Mouse (Mus musculus) spleen, adult 12 weeks (tissue): ENCODE results near the gene Pold1.

Experiments used
- DNase-seq: peaks from one replicate; pipeline ENCODE4 v3.0.0; 2022; ENCODE audit warnings: low spot score

The Pold1 gene

DNA sequence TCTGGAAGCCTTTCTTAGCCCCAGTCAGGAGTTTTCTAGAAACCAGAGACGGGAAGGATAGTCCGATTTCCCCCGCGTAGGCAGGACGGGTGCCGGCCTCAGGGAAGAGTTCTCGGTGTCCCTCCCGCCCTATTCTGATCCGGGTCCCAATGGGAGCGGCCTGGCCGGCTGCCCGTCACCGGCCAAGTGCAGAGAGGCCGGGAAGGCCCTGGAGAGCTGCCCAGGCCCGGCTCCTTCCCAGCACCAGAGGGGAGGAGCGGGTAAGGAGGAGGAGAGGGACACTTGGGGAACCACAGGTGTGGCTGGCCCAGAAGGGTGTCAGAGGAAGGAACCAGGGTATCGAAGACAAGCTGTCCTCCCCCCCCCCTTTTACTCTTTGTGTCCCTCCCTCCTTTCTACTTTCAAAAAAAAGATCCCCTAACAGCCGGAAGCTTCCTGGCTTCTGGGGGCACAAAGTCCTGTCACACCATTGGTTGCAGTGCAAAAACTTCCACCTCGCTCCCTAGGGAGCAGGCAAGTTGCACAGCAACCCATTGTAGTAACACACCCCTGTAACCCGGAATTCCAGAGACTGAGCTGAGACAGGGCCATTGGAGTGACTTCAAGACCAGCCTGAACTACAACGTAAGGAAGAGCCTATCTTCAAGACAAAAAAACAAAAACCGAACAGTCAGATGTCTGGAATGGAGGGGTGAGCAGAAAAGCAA is 23.4 kb downstream of the Pold1 start:
- no peak for DNase-seq

DNA sequence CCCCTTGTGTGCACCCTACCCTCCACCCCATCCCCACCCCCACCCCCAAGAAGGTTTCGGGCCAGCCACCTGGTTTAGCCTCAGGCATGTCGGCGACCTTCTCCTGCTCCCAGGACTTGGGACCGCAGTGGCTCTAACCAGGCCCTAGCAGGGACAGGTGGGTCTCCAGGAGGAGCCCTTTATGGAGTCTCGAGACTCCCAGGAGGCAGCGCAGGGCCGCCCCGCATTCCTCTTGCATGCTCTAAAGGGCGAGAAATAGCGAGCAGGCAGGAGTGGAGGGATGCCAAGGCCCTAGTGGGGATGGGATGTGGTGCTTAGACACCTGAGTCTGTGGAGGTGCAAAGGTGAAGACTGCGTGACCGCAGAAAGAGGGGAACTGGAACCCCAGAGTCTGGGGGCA is 24.1 kb downstream of the Pold1 start, which contains the start of gene Mybpc2:
Gene Mybpc2 (minus strand): TSS at position 155 of the 400 bp plus-strand sequence.
- no peak for DNase-seq

DNA sequence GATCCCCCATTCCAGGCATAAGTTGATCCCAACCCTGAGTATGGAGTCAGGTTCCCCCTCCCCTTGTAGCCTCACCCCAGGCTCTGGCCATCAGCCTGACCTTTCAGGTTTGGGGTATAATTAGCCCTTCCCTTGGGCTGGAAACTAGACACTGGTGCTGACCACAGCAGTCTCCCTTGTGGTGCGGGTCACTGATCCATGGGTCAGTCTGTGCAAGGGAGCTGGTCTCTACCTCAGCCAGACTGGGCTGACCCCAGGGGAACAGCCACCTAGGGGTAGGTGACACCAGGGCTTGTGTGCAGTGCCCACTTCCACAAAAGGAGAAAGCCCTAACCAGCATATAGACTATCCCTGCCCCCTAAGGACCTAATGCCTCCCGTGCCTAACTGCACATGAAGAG is 25.6 kb downstream of the Pold1 start:
- no peak for DNase-seq

DNA sequence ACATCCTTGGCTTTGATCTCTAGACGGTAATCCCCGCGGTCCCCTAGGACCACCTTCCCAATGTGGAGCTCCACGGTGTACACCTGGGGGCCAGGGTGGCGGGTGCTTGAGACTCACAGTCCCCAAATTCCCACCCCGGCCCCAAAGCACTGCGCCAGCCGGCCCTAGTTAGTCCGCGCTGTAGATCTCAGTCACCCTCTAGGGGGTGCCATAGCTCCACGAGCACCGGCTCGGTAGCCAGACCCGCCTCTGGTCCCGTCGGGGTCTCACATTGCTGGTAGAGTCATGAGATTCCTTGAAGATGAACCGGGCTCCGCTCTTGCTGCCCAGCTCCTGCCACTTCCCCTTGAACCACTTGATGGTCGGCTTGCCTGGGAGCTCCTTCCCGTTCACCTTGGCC is 26.9 kb downstream of the Pold1 start:
- no peak for DNase-seq

DNA sequence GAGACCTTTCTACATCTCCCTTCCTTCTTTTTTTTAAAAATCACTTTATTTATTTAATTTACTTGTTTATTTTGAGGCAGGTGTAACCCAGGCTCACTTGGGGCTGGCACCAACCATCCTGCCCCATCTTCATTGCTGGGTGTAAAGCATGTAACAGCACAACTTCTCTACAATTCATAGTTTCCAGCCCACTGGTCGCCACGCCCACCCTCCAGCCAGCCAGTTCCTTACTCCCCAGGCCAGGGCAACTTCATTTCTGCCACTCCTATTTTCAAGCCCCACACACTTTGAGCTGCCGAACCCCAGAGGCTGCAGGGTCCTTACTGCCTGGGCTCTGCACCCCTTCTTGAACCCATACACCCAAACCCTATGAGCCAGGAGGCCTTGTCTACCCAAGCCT is 27.7 kb downstream of the Pold1 start:
- DNase-seq = no peak

DNA sequence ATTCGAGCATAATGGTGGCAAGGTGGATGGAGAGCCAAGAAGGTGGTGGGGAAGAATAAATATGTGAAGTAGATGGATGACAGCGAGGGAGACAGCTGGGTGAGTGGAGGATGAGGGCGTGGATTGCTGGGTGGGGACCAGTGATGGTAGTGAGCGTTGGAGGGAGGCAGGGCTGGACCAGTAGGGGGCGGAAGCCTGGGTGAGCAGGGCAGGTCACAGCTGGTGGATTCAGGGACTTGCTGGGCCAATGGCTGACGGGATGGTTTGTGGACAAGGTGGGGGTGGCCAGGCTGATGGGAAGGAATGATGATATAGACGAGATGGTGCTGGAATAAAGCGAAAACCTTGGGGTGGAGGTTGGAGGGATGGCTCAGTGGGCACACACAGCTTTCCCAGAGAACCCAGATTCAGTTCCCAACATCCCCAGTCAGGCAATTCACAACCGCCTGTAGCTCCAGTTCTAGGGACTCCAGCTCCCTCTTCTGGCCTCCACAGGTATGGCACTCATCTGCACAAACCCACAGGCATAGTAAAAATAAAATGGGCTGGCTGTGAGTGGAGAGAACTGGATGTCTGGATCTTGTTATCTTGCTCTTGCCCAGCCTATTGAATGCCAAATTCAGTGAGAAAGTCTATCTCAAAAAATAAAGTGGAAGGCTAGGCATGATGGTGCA is 29.3 kb downstream of the Pold1 start:
- DNase-seq = no peak

DNA sequence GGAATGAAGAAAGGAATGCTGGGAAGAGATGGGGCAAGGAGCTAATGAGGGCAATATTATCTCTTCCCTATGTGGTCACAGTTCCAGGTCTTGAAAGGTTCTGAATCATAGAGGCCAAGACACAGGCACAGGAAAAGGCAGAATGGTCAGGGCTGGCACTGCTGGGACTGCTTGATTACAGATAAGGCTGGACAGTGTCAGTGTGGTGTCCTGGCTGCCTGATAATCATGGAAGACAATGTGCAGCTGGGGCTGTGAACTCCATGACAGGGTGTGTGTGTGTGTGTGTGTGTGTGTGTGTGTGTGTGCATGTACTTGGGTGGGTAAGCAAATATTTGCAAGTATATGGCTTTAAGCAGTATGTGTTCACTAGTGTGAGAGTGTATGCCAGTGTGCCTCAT is 41.2 kb downstream of the Pold1 start:
- no peak for DNase-seq

DNA sequence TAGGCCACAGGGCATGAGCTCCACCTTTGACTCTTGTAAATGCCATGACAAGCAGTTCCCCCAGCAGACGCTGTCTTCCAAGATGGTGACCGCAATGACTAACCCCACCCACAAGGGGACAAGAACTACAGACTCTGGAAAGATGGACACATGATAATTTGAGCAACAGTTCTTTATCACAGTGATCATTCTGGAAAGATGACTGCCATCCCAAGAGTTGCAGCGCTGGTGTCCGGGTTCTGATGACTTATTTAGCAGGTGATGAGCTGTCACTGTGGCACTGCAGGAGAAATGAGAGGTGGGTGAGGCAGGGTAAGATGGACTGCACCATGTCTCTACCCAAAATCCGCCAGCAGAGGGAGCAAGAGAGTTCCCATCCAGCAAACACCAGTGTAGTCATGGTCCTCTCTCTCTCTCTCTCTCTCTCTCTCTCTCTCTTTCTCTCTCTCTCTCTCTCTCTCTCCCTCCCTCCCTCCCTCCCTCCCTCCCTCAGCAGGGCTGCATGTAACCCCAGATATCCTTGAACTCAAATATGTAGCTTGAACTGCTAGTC is 47.0 kb downstream of the Pold1 start:
- DNase-seq = peak; percentile 60

DNA sequence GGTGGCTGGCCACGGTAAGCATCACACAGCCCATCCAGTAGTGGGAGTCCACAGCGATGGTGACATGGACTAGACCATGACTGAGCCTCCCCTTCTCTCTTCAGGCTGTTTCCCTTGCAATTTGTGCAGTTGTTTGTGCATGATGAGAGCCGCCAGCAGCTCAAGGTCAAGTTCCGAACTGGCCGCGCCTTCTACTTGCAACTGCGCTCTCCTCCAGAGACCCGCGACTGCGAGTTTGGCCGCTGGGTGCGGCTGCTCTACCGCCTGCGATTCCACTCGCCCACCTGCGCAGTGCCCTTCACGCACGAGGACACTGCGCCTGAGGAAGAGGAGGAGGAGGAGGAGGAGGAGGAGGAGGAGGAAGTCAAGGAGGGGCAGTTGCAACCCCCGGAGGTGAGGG is 48.6 kb downstream of the Pold1 start:
- DNase-seq = no peak

DNA sequence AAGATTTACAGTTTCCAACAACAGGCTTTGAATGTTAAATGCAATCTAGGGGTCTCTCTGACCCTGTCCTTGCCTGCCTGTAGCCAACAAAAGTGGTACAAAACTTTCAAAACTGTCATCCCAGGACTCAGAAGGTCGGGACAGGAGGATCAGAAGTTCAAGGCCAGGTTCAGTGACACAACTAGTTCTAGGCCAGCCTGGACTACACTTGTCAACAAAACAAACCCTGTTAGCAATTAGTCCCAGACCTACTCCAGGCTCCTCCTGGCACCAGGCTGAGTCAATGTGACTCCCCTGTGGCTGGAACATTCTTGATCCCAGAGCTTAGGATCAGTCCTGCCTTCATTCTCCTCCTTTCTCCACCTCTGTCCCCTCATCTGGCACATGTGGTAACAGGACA is 49.7 kb downstream of the Pold1 start:
- DNase-seq = no peak

DNA sequence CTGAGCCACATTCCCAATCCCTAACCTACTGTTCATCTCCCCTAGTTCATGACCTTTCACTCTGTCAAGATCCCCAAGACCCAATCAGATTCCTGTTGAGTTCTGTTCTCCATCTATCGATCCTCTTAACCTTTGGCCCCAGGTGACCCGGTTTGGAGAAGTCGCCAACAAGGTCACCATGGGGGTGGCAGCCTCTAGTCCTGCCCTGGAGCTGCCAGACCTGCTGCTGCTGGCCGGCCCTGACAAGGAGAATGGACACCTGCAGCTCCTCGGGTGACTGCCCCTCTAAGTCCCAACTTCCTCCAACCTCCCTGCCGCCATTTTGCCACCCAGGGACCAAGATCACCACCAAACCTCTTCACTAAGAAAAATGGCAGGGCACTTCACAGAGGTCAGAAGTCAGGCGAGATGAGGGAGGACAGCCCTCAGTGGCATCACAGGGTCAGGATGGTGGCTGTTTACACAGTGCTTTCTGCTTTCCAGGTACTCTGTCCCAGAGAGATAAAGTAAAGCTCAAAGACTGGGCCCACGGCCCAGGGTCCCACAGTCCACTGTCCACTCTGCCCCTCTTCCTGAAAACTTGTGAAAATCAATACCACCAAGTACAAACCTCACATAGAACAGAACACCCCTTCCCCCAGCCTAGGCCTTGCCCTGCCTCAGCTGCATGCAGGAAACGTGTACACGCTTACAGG is 51.1 kb downstream of the Pold1 start:
- DNase-seq = no peak

DNA sequence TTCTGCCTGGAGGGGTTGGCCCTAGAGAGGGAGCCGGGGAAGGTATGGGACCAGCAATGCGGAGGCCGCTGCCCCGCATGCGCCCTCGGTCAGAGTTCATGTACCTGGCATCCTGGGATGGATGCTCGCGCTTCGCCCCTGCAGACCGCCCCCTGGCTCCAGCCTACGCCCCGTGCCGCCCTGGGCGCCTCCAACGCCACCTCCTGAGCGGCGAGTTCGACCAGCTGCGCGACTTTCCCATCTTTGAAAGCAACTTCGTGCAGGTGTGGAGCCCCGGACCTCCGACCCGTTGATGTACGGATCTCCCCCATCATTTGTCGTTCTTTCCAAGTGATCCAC is 51.9 kb downstream of the Pold1 start:
- no peak for DNase-seq

DNA sequence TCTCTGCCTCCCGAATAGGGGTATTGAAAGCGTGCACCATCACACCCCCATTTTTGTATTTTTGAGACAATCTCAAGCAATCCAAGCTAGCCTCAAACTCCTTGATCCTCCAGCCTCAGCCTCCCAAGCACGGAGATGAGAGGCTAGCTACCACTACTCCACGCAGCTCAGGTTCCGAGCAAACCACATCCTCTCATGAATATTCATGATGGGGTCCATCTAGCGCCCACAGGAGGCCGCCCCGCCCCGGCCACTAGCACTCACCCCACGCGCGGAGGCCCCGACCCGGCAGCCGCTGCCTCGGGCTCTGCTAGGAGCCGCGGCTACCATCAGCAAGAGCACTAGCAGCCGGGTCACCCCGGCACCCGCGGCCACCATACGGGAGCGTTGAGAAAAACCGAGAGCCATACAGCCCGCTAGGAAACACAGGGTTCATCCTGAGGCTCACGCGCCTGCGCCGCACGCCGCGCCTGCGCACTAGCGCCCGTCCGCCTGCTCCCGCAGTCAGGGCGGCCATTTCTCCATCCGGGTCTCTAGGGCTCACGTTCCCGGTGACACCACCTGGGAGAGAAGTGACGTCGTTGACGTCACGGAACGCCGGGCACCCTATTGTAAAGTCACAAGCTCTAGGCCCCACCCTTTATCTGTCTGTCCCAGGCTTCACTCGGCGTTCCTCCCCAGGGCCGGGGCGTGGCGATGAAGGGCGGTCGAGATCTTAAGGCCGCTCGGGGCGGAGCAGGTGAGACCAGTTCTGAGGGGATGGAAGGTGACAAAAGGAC is 52.5 kb downstream of the Pold1 start, which contains the start of the genes Emc10 and Fam71e1:
Gene Emc10 (minus strand): TSS at position 538 of the 779 bp plus-strand sequence.
Gene Fam71e1 (plus strand): TSS at position 590 of the 779 bp plus-strand sequence.
- DNase-seq = peak; percentile 98

DNA sequence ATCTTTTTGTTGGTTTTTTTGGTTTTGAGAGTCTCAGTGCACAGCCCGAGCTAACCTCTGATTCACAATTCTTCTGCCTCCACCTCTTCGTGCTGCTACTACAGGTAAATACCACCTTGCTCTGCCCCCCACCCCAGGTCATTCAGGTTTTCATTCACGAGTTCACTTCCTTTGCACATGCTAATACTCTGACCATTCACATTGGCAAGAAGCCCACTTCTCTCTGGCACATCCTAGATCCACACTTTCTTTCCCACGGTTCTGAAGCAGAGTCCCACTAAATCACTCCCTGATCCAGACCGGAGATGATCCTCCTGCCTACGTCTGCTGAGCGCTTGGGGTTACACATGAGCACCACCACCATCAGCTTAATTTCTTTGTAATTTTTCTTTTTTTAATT is 53.6 kb downstream of the Pold1 start:
- no peak for DNase-seq

DNA sequence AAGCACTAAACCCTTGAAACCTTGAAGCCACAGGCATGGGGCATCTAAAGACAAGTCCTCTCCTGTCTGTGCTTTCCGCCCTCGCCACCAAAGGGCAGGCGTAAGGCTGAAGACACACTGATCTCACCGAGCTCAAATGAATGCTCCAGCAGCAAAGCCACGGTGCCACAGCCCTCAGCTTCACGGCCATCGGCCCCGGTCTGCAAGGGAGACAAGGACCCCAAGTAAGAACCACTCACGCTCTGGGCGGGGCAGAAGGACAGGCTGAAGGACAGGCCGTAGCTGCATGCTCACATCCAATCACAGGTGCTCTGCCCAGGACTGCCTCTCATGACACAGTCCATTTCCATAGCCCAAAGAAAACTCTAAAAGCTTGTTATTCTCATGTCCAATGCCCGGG is 54.0 kb downstream of the Pold1 start:
- no peak for DNase-seq

DNA sequence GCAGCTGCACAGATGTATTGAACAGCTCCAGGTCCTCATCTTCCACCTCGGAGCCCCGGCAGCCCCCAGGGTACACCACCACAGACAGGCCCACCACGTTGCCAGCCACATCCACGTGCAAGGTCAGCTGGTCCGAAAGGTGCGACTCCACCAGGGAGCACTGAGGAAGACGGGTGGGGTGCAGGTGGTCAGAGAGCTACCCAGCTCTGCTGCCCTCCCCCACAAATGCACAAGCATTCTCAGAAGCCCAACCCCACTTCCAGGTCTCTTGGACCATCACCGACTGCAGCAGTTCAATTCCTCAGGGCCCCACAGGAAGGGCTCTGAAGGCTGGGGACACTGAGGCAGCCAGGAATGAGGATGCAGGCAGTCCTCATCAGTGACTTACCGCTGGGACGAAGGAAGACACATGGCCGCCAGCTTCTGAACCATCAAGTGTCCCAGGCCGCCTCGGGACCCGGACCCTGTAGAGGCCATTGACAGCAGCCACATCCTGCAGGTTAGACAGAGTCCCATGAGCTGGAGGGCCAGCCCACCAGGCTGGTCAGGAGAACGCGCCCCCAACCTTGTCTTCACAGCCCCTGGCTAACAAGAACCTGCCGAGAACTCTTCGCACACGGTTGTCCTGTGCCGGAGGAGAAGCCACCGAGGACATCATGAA is 56.4 kb downstream of the Pold1 start:
- no peak for DNase-seq

DNA sequence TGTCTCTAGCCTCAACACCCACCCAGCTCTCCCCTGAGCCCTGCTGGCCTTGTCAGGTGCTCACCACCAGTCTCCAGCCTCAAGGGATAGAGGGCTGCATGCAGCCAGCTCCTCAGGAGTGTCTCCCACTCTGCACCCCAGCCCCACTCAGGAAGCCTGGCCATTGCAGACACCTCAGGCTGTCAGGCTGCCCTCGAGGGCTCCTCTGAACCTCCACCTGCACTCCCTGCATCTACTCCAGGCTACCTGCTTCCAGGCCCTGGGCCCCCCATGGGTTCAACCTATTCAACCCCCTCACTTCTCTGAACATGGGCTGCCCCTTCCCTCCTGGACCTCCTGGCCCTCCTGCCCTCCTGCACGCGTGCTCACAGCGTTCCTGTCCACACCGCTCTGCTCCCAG is 57.3 kb downstream of the Pold1 start:
- DNase-seq = no peak

DNA sequence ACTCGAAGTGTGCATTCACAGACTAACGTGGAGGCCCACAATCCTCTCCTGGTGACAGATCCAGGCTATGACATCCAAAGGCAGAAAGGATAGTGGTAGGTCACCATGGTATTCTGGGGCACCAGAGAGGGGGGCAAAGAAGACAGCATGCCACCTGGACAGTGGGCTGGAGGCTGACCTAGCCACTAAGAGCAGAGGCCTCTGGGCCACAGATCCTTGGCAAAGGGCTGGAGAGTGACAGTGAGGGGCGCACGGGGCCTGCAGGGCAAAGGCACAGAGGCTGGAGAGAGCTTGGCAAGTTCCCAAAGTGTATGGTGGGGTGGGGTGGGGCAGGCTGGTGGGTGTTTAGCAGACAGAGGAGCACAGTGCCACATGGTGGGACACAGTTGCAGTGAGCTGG is 58.4 kb downstream of the Pold1 start:
- DNase-seq = no peak

DNA sequence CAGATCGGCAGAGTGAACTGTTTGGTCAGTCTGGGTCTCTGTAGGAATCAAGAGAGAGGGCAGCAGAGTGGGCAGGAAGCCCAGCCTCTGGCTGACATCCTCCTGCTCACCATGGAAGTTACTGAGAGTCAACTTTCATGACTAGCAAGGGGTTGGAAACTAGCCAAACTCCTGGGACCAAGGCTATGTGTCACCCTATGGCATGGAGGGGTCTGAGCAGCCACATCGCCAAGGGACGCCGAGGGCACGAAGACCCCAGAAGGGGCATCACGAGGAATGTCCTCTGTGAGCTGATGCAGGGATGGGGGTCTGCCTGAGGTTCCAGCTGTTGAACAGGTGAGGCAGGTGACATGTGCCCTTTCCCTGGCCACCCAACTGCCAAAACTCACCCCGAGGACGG is 60.1 kb downstream of the Pold1 start:
- DNase-seq = no peak

DNA sequence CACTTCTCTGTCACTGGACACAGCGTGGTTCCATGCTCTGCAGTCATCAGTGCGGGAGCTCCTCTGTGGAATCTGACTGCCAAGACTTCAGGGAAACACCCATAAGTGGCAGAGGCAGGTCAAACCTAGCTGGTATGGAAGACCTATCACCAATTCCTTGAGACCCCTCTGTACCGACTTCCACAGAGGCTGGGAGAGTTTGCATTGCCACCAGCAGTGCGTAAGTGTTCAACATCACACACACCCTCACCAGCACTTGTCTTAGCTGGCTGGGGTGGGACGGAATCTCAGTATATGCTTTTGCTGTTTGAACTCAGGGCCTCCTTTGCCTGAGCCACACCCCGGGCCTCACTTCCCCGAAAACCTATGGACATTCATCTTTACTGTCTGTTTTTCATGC is 60.7 kb downstream of the Pold1 start:
- no peak for DNase-seq

DNA sequence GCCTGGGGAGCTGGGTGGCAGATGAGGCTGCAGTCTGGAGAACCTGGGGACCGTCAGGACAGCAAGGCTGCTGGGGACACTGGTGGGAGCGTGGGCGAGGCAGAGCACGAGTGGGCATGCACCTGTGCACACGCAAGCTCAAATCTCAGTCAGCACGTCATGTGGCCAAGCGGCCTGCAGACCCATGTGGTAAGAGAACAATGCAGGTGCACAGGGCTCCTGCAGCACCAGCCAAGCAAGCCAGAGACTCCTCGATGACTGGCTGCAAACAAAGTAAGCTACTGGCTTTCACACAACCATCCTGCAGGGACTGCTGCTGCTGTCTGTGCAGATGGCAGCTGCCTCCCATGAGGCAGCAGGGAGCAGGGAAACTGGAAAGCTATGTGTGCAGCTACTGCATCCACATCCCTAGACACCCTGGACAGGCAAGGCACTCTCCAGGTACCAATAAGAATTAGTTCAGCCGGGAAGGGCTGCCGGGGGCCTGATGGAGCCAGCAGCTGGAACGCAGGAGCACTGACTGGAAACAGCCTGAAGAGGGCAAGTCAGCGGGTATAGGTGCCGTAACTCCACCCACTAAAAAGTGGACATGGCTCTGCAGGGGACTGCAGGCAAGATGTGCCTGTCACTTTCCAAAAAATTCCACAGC is 61.6 kb downstream of the Pold1 start:
- no peak for DNase-seq
